Mouse (Mus musculus) ES-E14 (cell line): ENCODE measurements around the gene Trpc4. TPM values are rescaled to one million over a fixed set of nuclear protein-coding genes. Genes with fewer than 3 reads are reported as not detected.

Experiments
- DNase-seq: peaks from one replicate; pipeline ENCODE4 v3.0.0-alpha.2; 2013; ENCODE audit warnings: low read depth, low spot score
- H3K27ac ChIP-seq: 2 replicates; pipeline ENCODE4 v1.5.1; 2012; ENCODE audit warnings: low read depth, mild to moderate bottlenecking, low read length, moderate library complexity, mixed read lengths; ENCODE audit not compliant: poor library complexity, insufficient read depth, severe bottlenecking
- H3K36me3 ChIP-seq: 2 replicates; pipeline ENCODE4 v1.6.1; 2012; ENCODE audit warnings: mild to moderate bottlenecking, low read length, moderate library complexity, mixed read lengths; ENCODE audit not compliant: control insufficient read depth, poor library complexity, insufficient read depth, severe bottlenecking
- H3K4me1 ChIP-seq, 2 experiments: fragments of 150-350 bp in 1 of 2; sonication (generic) in 1 of 2; 2 replicates each; pipeline ENCODE4 v1.6.1; 2012; ENCODE audit warnings: low read length in 2 of 2, mild to moderate bottlenecking in 1 of 2, mixed read lengths in 1 of 2; ENCODE audit not compliant: control insufficient read depth in 2 of 2, insufficient read depth in 2 of 2, poor library complexity in 1 of 2
- H3K4me3 ChIP-seq, 2 experiments: fragments of 150-350 bp in 1 of 2; sonication (generic) in 1 of 2; 2 replicates each; pipeline ENCODE4 v1.5.1; 2012; ENCODE audit warnings: low read length in 2 of 2, low read depth in 1 of 2, mild to moderate bottlenecking in 1 of 2, mixed read lengths in 1 of 2; ENCODE audit not compliant: insufficient read depth in 1 of 2, poor library complexity in 1 of 2, severe bottlenecking in 1 of 2
- H3K9ac ChIP-seq: 2 replicates; pipeline ENCODE4 v1.6.1; 2012; ENCODE audit warnings: low read depth, mild to moderate bottlenecking, low read length, mixed read lengths; ENCODE audit not compliant: poor library complexity, insufficient read depth, severe bottlenecking
- H3K9me3 ChIP-seq: fragments of 150-350 bp; sonication (generic); 2 replicates; pipeline ENCODE4 v1.6.1; 2012; ENCODE audit warnings: low read depth, mild to moderate bottlenecking, low read length; ENCODE audit not compliant: control insufficient read depth, insufficient read depth
- CHD2 ChIP-seq: IDR thresholded peaks from 2 replicates; pipeline ENCODE4 v1.6.1; 2014; ENCODE audit warnings: mild to moderate bottlenecking, low read depth, low read length, inconsistent platforms
- HCFC1 ChIP-seq: IDR thresholded peaks from 2 replicates; pipeline ENCODE4 v1.6.1; 2012; ENCODE audit warnings: low read length, inconsistent platforms, borderline replicate concordance; ENCODE audit not compliant: insufficient read depth
- MAFK ChIP-seq: IDR thresholded peaks from 2 replicates; pipeline ENCODE4 v1.6.1; 2014; ENCODE audit warnings: mild to moderate bottlenecking, low read depth, low read length, inconsistent platforms; ENCODE audit not compliant: insufficient read depth
- ZC3H11A ChIP-seq: IDR thresholded peaks from 2 replicates; pipeline ENCODE4 v1.6.1; 2012; ENCODE audit warnings: low read depth, mild to moderate bottlenecking, inconsistent platforms, low read length, borderline replicate concordance
- ZNF384 ChIP-seq: IDR thresholded peaks from 2 replicates; pipeline ENCODE4 v1.6.1; 2012; ENCODE audit warnings: low read depth, low read length, inconsistent platforms
- in situ Hi-C, 2 experiments: fragments of 600-800 bp; cut with MboI; formaldehyde crosslinking; loops; one replicate each; pipeline ENCODE4 v1.15.1; 2025; ENCODE audit warnings: low sequenced_read_pairs in 2 of 2, inconsistent platforms in 1 of 2; ENCODE audit not compliant: unreplicated experiment in 2 of 2
- total RNA-seq: library from RNA; depleted of rRNA; stranded (reverse); fragments of 300-350 nt; gene quantifications from 2 replicates; pipeline ENCODE4 v1.2.3, GENCODE M21; 2012

Gene Trpc4
- total RNA-seq, 1 experiment: not detected

- in situ Hi-C loops: no loop called here
- Histone ChIP-seq H3K9ac (no peak overlapping the region), H3K4me1 (peaks cover 0 to 4% of the 10 kb centered on the region in 2 experiments; a peak in 1 of 4 replicates), H3K9me3 (no peaks in the 10 kb centered on the region), H3K27ac (no peak overlapping the region), H3K4me3 (no peak overlapping the region), H3K36me3 (no peaks in the 10 kb centered on the region)
- DNase-seq: no peak
- TF ChIP-seq ZNF384 (no peak), CHD2 (no peak), ZC3H11A (0 out of 2 replicates have a peak, but pooled peaks have one; percentile 3), HCFC1 (no peak)
Observed at GRCm38 (mm10) chr3:54154844-54155638, 794 bp upstream of the Trpc4 start.

DNA sequence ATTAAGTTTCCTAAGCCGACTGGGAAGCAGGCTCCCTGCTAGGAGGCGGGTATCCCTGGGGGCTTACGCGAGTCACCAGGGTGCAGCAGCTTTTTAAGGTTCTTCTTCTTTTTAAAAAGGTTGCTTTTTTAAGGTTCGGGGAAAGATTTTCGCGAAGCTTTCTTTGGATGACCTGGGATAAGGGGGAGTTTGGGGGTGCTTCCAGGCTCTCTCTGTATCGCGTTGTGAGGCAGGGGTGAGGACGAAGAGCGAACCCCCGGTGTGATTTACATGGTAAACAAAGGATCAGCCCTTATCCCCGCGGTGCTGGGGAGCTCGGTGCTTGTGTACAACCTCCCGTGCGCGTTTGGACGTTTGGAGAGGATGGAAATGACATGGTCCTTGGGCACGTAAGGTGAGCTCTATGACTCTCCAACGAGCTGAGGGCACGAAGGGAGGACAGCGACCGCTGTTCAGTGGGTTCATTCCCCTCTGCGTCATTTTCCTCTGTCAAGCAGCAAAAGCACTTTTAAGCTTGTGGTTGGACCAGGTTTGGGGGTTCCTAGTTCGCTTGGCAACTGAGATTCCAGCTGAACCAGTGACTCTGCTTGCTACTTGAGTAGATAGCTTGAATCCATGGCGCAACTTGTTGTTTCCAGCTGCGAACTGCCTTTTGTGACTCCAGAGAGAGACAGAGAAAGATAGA is 623 bp downstream of the Trpc4 start:
- Histone ChIP-seq H3K4me3 (peak overlapping the region; percentile 46 to 63), H3K9me3 (no peaks in the 10 kb centered on the region), H3K27ac (no peak overlapping the region), H3K36me3 (no peaks in the 10 kb centered on the region), H3K4me1 (peaks cover 0 to 4% of the 10 kb centered on the region in 2 experiments; a peak in 1 of 4 replicates), H3K9ac (no peak overlapping the region)
- in situ Hi-C loops: no loop called here
- TF ChIP-seq HCFC1 (no peak), ZC3H11A (no peak)
- no peak for DNase-seq

- Histone ChIP-seq H3K27ac (no peak overlapping the region), H3K9me3 (no peaks in the 10 kb centered on the region)
Observed at GRCm38 (mm10) chr3:54170701-54171100, 14.9 kb downstream of the Trpc4 start.

DNA sequence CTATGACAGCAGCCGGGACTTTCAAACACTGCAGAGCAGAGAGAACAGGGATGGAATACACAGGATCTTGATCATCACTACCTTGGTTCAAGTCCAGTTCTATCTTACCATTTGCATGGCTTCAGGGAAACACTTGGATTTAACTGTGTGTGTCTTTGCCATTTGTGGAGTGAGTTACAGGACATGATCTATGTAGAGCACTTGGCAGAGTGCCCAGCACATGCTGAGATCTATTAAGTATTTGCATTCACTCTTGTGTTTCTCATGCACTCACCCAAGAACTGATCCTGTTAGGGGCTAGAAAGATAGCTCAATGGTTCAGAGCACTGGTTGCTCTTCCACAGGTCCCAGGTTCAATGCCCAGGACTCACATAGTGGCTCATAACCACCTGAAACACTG is 21.5 kb downstream of the Trpc4 start:
- in situ Hi-C loops: no loop called here
- H3K4me3 ChIP-seq: no peak overlapping the region
- H3K36me3 ChIP-seq: no peaks in the 10 kb centered on the region
- H3K27ac ChIP-seq: no peak overlapping the region
- no peak for DNase-seq
- TF ChIP-seq MAFK: no peak
- no peak for TF ChIP-seq ZC3H11A
- TF ChIP-seq ZNF384: no peak
- TF ChIP-seq HCFC1: no peak
- TF ChIP-seq CHD2: no peak
- H3K4me1 ChIP-seq: no peaks in the 10 kb centered on the region
- no peaks in the 10 kb centered on the region for H3K9me3 ChIP-seq
- no peak overlapping the region for H3K9ac ChIP-seq

More at GRCm38 (mm10) chr3:54170701-54171100, 14.9 kb downstream of the Trpc4 start:
- H3K4me3 ChIP-seq: no peak overlapping the region
- TF ChIP-seq MAFK: no peak
- no peak for TF ChIP-seq HCFC1
- TF ChIP-seq ZNF384: no peak
- TF ChIP-seq ZC3H11A: no peak
- TF ChIP-seq CHD2: no peak
- no peaks in the 10 kb centered on the region for H3K36me3 ChIP-seq
- no peaks in the 10 kb centered on the region for H3K4me1 ChIP-seq
- H3K9ac ChIP-seq: no peak overlapping the region
- DNase-seq: no peak
- in situ Hi-C loops: no loop called here
